Mouse (Mus musculus) heart, embryonic 15.5 days (tissue): ENCODE results near the gene Gm11114. TPM values are rescaled to one million over a fixed set of nuclear protein-coding genes. Genes with fewer than 3 reads are reported as not detected.

ENCODE experiments used
- ATAC-seq: fragments of 200-750 bp; cut with Nextera tagmentation; replicated peaks from 2 replicates; pipeline ENCODE4 v1.8.0; 2017; ENCODE audit warnings: low read depth, moderate TSS enrichment; ENCODE audit not compliant: insufficient number of reproducible peaks, insufficient read depth, low FRiP score
- H3K27ac ChIP-seq: fragments of 300-500 bp; sonication (generic); 2 replicates; pipeline ENCODE4 v1.5.1; 2015; ENCODE audit warnings: mild to moderate bottlenecking, inconsistent platforms
- H3K27me3 ChIP-seq: fragments of 300-500 bp; sonication (generic); 2 replicates; pipeline ENCODE4 v1.6.1; 2015; ENCODE audit warnings: inconsistent platforms
- H3K36me3 ChIP-seq: fragments of 300-500 bp; sonication (generic); 2 replicates; pipeline ENCODE4 v1.6.1; 2015; ENCODE audit warnings: mild to moderate bottlenecking, inconsistent platforms
- H3K4me1 ChIP-seq: fragments of 300-500 bp; sonication (generic); replicated peaks from 2 replicates; pipeline ENCODE4 v1.6.1; 2015; ENCODE audit warnings: inconsistent platforms
- H3K4me2 ChIP-seq: fragments of 300-500 bp; sonication (generic); 2 replicates; pipeline ENCODE4 v1.6.1; 2015; ENCODE audit warnings: inconsistent platforms, mild to moderate bottlenecking, moderate library complexity
- H3K4me3 ChIP-seq: fragments of 300-500 bp; sonication (generic); 2 replicates; pipeline ENCODE4 v1.5.1; 2015; ENCODE audit warnings: mild to moderate bottlenecking, inconsistent platforms
- H3K9ac ChIP-seq: fragments of 300-500 bp; sonication (generic); 2 replicates; pipeline ENCODE4 v1.6.1; 2015; ENCODE audit warnings: mild to moderate bottlenecking, inconsistent platforms
- H3K9me3 ChIP-seq: fragments of 300-500 bp; sonication (generic); replicated peaks from 2 replicates; pipeline ENCODE4 v1.6.1; 2016; ENCODE audit warnings: inconsistent platforms
- WGBS: fragments of 180-500 bp; shearing (Covaris S2); methylation state at CpG from one replicate; pipeline ENCODE4 v1.1.7; 2015; ENCODE audit warnings: mixed read lengths; 5-methylcytosine and 5-hydroxymethylcytosine counted together
- polyA plus RNA-seq: library from polyadenylated mRNA; unstranded; fragments of >200 nt; fragmentation: Nextera tagmentation; extraction: Ambion mirVana; gene quantifications from 2 replicates; pipeline ENCODE4 v1.2.1, GENCODE M21; 2015

The Gm11114 gene
- polyA plus RNA-seq = not detected in 2 replicates

- Histone ChIP-seq H3K36me3 (no peaks in the 10 kb centered on the region), H3K27me3 (no peaks in the 10 kb centered on the region), H3K4me2 (no peak within 1 kb of the TSS), H3K27ac (no peak within 1 kb of the TSS), H3K4me3 (no peak within 1 kb of the TSS), H3K9me3 (no peaks in the 10 kb centered on the region), H3K4me1 (no peaks in the 10 kb centered on the region), H3K9ac (no peak within 1 kb of the TSS)
- no peak for ATAC-seq
- WGBS = 85% methylated on average over 6 of the region's 6 CpGs
Measured at GRCm38 (mm10) chr9:85312473-85312872, at the start of gene Gm11114. Gene Gm11114 (plus strand): TSS chr9:85312773.

- Histone ChIP-seq H3K27me3 (no peaks in the 10 kb centered on the region), H3K4me1 (no peaks in the 10 kb centered on the region), H3K9ac (no peak overlapping the region), H3K9me3 (no peaks in the 10 kb centered on the region), H3K4me2 (no peak overlapping the region), H3K36me3 (no peaks in the 10 kb centered on the region), H3K27ac (no peak overlapping the region), H3K4me3 (no peak overlapping the region)
- ATAC-seq = no peak
- WGBS = 84% methylated on average over 5 of the region's 5 CpGs
Measured at GRCm38 (mm10) chr9:85266847-85267246, 45.7 kb upstream of the Gm11114 start.

GRCm38 (mm10) chr9:85274114-85274513 lies 38.5 kb upstream of the Gm11114 start:
- no peak for ATAC-seq
- H3K4me3 ChIP-seq = no peak overlapping the region
- no peak overlapping the region for H3K9ac ChIP-seq
- H3K27me3 ChIP-seq = no peaks in the 10 kb centered on the region
- H3K4me2 ChIP-seq = no peak overlapping the region
- no peaks in the 10 kb centered on the region for H3K4me1 ChIP-seq
- no peaks in the 10 kb centered on the region for H3K9me3 ChIP-seq
- H3K27ac ChIP-seq = no peak overlapping the region
- H3K36me3 ChIP-seq = no peaks in the 10 kb centered on the region
- WGBS = 68% methylated on average over 2 of the region's 2 CpGs

- no peaks in the 10 kb centered on the region for H3K4me1 ChIP-seq
- no peak for ATAC-seq
- H3K27ac ChIP-seq = no peak overlapping the region
- no peak overlapping the region for H3K4me3 ChIP-seq
- H3K36me3 ChIP-seq = no peaks in the 10 kb centered on the region
- no peak overlapping the region for H3K4me2 ChIP-seq
- H3K9ac ChIP-seq = no peak overlapping the region
- 84% methylated on average over 4 of the region's 4 CpGs for WGBS
- no peaks in the 10 kb centered on the region for H3K27me3 ChIP-seq
- H3K9me3 ChIP-seq = no peaks in the 10 kb centered on the region
Measured at GRCm38 (mm10) chr9:85302849-85303248, 9.7 kb upstream of the Gm11114 start.

- WGBS = 82% methylated on average over 3 of the region's 3 CpGs
- no peak overlapping the region for H3K4me3 ChIP-seq
- ATAC-seq = no peak
- H3K4me1 ChIP-seq = no peaks in the 10 kb centered on the region
- H3K27me3 ChIP-seq = no peaks in the 10 kb centered on the region
- H3K36me3 ChIP-seq = no peaks in the 10 kb centered on the region
- no peak overlapping the region for H3K4me2 ChIP-seq
- H3K27ac ChIP-seq = no peak overlapping the region
- no peak overlapping the region for H3K9ac ChIP-seq
- no peaks in the 10 kb centered on the region for H3K9me3 ChIP-seq
Measured at GRCm38 (mm10) chr9:85303378-85303777, 9.2 kb upstream of the Gm11114 start.

- Histone ChIP-seq H3K4me3 (no peak overlapping the region), H3K9me3 (no peaks in the 10 kb centered on the region), H3K36me3 (no peaks in the 10 kb centered on the region), H3K27me3 (no peaks in the 10 kb centered on the region), H3K4me2 (no peak overlapping the region), H3K9ac (no peak overlapping the region), H3K4me1 (no peaks in the 10 kb centered on the region), H3K27ac (no peak overlapping the region)
- no peak for ATAC-seq
- 46% methylated on average over 1 of the region's 1 CpGs for WGBS
Measured at GRCm38 (mm10) chr9:85316122-85316521, 3.5 kb downstream of the Gm11114 start.

GRCm38 (mm10) chr9:85320167-85320951 lies 7.8 kb downstream of the Gm11114 start:
- Histone ChIP-seq H3K9me3 (no peaks in the 10 kb centered on the region), H3K27ac (no peak overlapping the region), H3K4me2 (no peak overlapping the region), H3K9ac (no peak overlapping the region), H3K4me1 (peaks cover 16% of the 10 kb centered on the region), H3K4me3 (no peak overlapping the region), H3K27me3 (no peaks in the 10 kb centered on the region), H3K36me3 (no peaks in the 10 kb centered on the region)
- no peak for ATAC-seq
- 70% methylated on average over 8 of the region's 8 CpGs for WGBS

- Histone ChIP-seq H3K9me3 (no peaks in the 10 kb centered on the region), H3K27me3 (no peaks in the 10 kb centered on the region; the same call in 1 of the 2 replicates), H3K9ac (peak overlapping the region; percentile 86; the same call in 1 of the 2 replicates), H3K27ac (peak overlapping the region; percentile 96), H3K4me3 (peak overlapping the region; percentile 93), H3K36me3 (no peaks in the 10 kb centered on the region), H3K4me1 (peaks cover 19% of the 10 kb centered on the region), H3K4me2 (peak overlapping the region; percentile 84)
- ATAC-seq = no peak
- 34% methylated on average over 11 of the region's 11 CpGs for WGBS
Measured at GRCm38 (mm10) chr9:85324158-85324875, 11.7 kb downstream of the Gm11114 start.

GRCm38 (mm10) chr9:85325201-85325868 lies 12.8 kb downstream of the Gm11114 start:
- peaks cover 19% of the 10 kb centered on the region for H3K4me1 ChIP-seq
- H3K9me3 ChIP-seq = no peaks in the 10 kb centered on the region
- H3K27ac ChIP-seq = peak overlapping the region; percentile 96
- H3K4me3 ChIP-seq = peak overlapping the region; percentile 93
- H3K9ac ChIP-seq = peak overlapping the region; percentile 86
- no peak for ATAC-seq
- H3K36me3 ChIP-seq = no peaks in the 10 kb centered on the region
- no peaks in the 10 kb centered on the region; the same call in 1 of the 2 replicates for H3K27me3 ChIP-seq
- WGBS = 26% methylated on average over 17 of the region's 17 CpGs
- peak overlapping the region; percentile 84 for H3K4me2 ChIP-seq

- peaks cover 19% of the 10 kb centered on the region for H3K4me1 ChIP-seq
- peak overlapping the region; percentile 93 for H3K4me3 ChIP-seq
- peak overlapping the region; percentile 86 for H3K9ac ChIP-seq
- WGBS = 1% methylated on average over 88 of the region's 88 CpGs
- H3K9me3 ChIP-seq = no peaks in the 10 kb centered on the region
- no peaks in the 10 kb centered on the region for H3K36me3 ChIP-seq
- no peaks in the 10 kb centered on the region; the same call in 1 of the 2 replicates for H3K27me3 ChIP-seq
- peak overlapping the region; percentile 96 for H3K27ac ChIP-seq
- peak overlapping the region; percentile 84 for H3K4me2 ChIP-seq
- peak; percentile 43 for ATAC-seq
Measured at GRCm38 (mm10) chr9:85326292-85327241, 14.0 kb downstream of the Gm11114 start.
